Mouse (Mus musculus) midbrain, embryonic 13.5 days (tissue): Measurements from ENCODE around the gene Dcaf8. TPM values are rescaled to one million over a fixed set of nuclear protein-coding genes. Genes with fewer than 3 reads are reported as not detected.

Experiments used
- ATAC-seq: fragments of 200-750 bp; cut with Nextera tagmentation; 2 replicates; pipeline ENCODE4 v1.8.0; 2017; ENCODE audit warnings: mild to moderate bottlenecking, moderate TSS enrichment, moderate library complexity
- H3K27ac ChIP-seq: fragments of 300-500 bp; sonication (generic); 2 replicates; pipeline ENCODE4 v1.5.1; 2015; ENCODE audit warnings: inconsistent platforms, mild to moderate bottlenecking, moderate library complexity
- H3K27me3 ChIP-seq: fragments of 300-500 bp; sonication (generic); 2 replicates; pipeline ENCODE4 v1.6.1; 2015; ENCODE audit warnings: mild to moderate bottlenecking, inconsistent platforms
- H3K36me3 ChIP-seq: fragments of 300-500 bp; sonication (generic); 2 replicates; pipeline ENCODE4 v1.6.1; 2015; ENCODE audit warnings: mild to moderate bottlenecking, inconsistent platforms
- H3K4me1 ChIP-seq: fragments of 300-500 bp; sonication (generic); replicated peaks from 2 replicates; pipeline ENCODE4 v1.6.1; 2015; ENCODE audit warnings: inconsistent platforms
- H3K4me2 ChIP-seq: fragments of 300-500 bp; sonication (generic); replicated peaks from 2 replicates; pipeline ENCODE4 v1.6.1; 2015; ENCODE audit warnings: moderate library complexity, mild to moderate bottlenecking, inconsistent platforms
- H3K4me3 ChIP-seq: fragments of 300-500 bp; sonication (generic); replicated peaks from 2 replicates; pipeline ENCODE4 v1.5.1; 2015; ENCODE audit warnings: mild to moderate bottlenecking, inconsistent platforms
- H3K9ac ChIP-seq: fragments of 300-500 bp; sonication (generic); replicated peaks from 2 replicates; pipeline ENCODE4 v1.6.1; 2015; ENCODE audit warnings: mild to moderate bottlenecking, inconsistent platforms
- H3K9me3 ChIP-seq: fragments of 300-500 bp; sonication (generic); 2 replicates; pipeline ENCODE4 v1.6.1; 2016; ENCODE audit warnings: mild to moderate bottlenecking, inconsistent platforms
- WGBS: fragments of 180-500 bp; shearing (Covaris S2); methylation state at CpG from one replicate; pipeline ENCODE4 v1.1.7; 2015; 5-methylcytosine and 5-hydroxymethylcytosine counted together
- polyA plus RNA-seq: library from polyadenylated mRNA; unstranded; fragments of >200 nt; fragmentation: Nextera tagmentation; extraction: Ambion mirVana; gene quantifications from 2 replicates; pipeline ENCODE4 v1.2.1, GENCODE M21; 2015

Dcaf8 gene
- polyA plus RNA-seq, 1 experiment from 2014 or later = 106 TPM

DNA sequence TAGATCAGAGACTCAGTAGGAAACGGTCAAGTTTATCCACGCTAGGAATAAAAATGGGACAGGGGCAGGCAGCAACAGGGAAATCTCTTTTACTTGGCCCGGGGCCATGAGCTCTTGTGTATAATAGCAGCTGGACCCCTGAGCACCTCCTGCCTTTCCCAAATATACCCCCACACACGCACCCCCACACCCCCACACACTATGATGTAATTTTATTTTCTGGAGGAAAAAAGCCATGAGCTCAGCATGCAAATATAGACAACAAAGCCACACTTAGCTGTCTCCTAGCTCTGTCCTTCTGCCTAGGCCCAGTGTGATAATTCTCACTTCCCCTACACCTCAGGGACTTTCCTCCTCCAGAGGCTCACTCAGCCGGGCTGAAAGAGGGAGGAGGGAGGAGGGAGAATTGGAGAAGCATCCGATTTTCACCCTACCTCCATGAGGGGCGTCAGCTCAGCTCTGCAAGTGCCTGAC lies 59.3 kb downstream of the Dcaf8 start:
- Histone ChIP-seq H3K4me3 (peak overlapping the region; percentile 65), H3K27me3 (no peaks in the 10 kb centered on the region), H3K9me3 (no peaks in the 10 kb centered on the region), H3K36me3 (no peaks in the 10 kb centered on the region), H3K9ac (peak overlapping the region; percentile 90), H3K27ac (peak overlapping the region; percentile 96), H3K4me2 (peak overlapping the region; percentile 93), H3K4me1 (peaks cover 53% of the 10 kb centered on the region)
- 6% methylated on average over 7 of the region's 7 CpGs for WGBS
- ATAC-seq = peak; percentile 2

DNA sequence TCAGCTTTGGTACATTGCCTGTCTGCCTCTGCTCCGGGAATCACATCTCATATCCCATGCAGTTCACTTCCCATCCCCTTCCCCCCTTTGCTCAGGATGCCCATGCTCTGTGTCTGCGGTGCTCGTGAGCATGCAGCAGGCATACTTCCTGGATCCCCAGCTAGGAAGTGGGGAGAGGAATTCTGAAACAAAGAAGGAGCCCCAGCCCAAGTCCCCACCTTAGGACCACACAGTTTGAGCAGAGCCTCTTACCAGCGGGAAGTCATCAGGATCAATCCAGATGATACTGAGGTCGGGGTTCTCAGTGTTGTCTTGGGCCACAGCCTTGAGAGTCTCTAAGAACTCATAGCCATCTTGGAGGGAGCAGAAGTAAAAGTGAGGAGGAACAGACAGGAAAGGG lies 64.9 kb downstream of the Dcaf8 start:
- H3K36me3 ChIP-seq = no peaks in the 10 kb centered on the region
- H3K27ac ChIP-seq = 0 out of 2 replicates have a peak overlapping the region, but pooled peaks have one; percentile 19
- H3K27me3 ChIP-seq = no peaks in the 10 kb centered on the region
- H3K4me1 ChIP-seq = peaks cover 29% of the 10 kb centered on the region
- no peak for ATAC-seq
- WGBS = 56% methylated on average over 5 of the region's 5 CpGs
- no peak overlapping the region for H3K4me3 ChIP-seq
- H3K9me3 ChIP-seq = no peaks in the 10 kb centered on the region
- H3K4me2 ChIP-seq = no peak overlapping the region
- H3K9ac ChIP-seq = 0 out of 2 replicates have a peak overlapping the region, but pooled peaks have one; percentile 4

DNA sequence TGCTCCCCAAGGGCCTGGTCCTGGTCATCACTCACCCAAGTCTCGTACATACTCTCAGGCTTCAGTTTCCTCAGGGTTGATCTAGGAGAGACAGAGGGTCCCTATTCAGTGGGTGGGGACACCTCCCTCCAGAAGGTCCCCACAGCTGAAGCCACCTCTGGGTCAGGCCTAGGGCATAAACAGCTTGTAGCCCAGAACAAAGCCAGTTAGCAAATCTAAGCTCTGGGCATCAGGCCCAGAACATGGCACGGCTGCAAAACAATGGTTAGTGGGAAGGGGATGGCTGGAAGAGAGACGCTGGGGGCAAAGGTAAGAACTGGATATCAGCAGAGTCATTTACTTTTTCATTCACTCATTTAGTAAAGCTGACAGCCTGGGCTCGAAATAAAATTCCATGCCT lies 65.9 kb downstream of the Dcaf8 start:
- peak; percentile 37 for ATAC-seq
- peak overlapping the region; percentile 25 for H3K27ac ChIP-seq

GRCm38 (mm10) chr1:172214748-172215147 lies 66.9 kb downstream of the Dcaf8 start:
- Histone ChIP-seq H3K27me3 (no peaks in the 10 kb centered on the region), H3K9ac (no peak overlapping the region), H3K4me2 (no peak overlapping the region), H3K36me3 (no peaks in the 10 kb centered on the region), H3K27ac (no peak overlapping the region), H3K4me3 (no peak overlapping the region), H3K4me1 (peaks cover 41% of the 10 kb centered on the region), H3K9me3 (no peaks in the 10 kb centered on the region)
- WGBS = 79% methylated on average over 3 of the region's 3 CpGs
- ATAC-seq = no peak

More for the DNA sequence above, 65.9 kb downstream of the Dcaf8 start:
- H3K4me2 ChIP-seq = no peak overlapping the region
- no peaks in the 10 kb centered on the region for H3K27me3 ChIP-seq
- no peak overlapping the region for H3K9ac ChIP-seq
- peaks cover 32% of the 10 kb centered on the region for H3K4me1 ChIP-seq
- 43% methylated on average over 4 of the region's 4 CpGs for WGBS
- H3K9me3 ChIP-seq = no peaks in the 10 kb centered on the region
- H3K4me3 ChIP-seq = no peak overlapping the region
- H3K36me3 ChIP-seq = no peaks in the 10 kb centered on the region

GRCm38 (mm10) chr1:172217148-172217547 lies 69.3 kb downstream of the Dcaf8 start:
- no peaks in the 10 kb centered on the region for H3K27me3 ChIP-seq
- peak; percentile 29 for ATAC-seq
- no peaks in the 10 kb centered on the region for H3K36me3 ChIP-seq
- H3K4me2 ChIP-seq = peak overlapping the region; percentile 25; the same call in 1 of the 2 replicates
- H3K4me3 ChIP-seq = no peak overlapping the region
- 0% methylated on average over 5 of the region's 5 CpGs for WGBS
- H3K4me1 ChIP-seq = peaks cover 65% of the 10 kb centered on the region
- H3K9ac ChIP-seq = 0 out of 2 replicates have a peak overlapping the region, but pooled peaks have one; percentile 33
- peak overlapping the region; percentile 7; the same call in 1 of the 2 replicates for H3K27ac ChIP-seq
- no peaks in the 10 kb centered on the region for H3K9me3 ChIP-seq

DNA sequence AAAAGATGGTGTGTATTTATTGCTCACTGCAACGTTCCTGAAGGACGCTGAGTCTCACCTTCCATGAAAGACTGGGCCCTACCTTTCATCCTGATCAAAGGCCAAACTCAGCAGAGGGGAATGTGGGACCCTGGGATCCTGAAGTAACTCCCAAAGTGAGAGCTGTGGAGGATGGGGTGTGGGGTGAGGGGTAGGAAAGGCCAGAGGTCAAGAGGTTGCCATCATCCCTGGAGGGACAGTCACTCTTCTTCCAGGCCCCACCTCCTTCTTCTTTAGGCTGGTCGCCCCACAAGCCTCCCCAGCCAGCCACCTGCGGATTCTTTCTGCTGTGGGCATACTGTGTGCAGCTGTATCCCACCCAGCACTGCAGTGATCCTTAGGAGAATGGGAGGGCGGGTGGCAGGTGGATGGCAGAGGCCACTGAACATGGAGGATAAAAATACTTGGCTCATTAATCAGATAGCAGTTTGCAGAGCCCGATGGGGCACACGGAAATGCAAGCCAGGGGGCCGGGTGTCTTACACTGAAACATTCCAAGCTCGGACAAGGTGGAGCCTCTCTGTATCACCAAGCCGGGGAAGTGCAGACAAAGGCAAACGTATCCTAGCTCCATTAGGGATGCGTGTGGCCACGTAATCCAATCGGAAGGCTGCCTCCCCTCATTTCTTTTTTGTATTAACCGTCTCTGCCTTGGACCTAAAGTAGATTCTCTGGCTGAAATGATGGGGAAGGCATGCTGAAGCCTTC lies 70.5 kb downstream of the Dcaf8 start:
- no peak overlapping the region for H3K4me2 ChIP-seq
- WGBS = 47% methylated on average over 15 of the region's 15 CpGs
- H3K9me3 ChIP-seq = no peaks in the 10 kb centered on the region
- H3K36me3 ChIP-seq = no peaks in the 10 kb centered on the region
- no peak overlapping the region for H3K27ac ChIP-seq
- H3K4me3 ChIP-seq = no peak overlapping the region
- H3K27me3 ChIP-seq = no peaks in the 10 kb centered on the region
- H3K9ac ChIP-seq = no peak overlapping the region
- ATAC-seq = no peak
- H3K4me1 ChIP-seq = peaks cover 55% of the 10 kb centered on the region

- Histone ChIP-seq H3K9me3 (no peaks in the 10 kb centered on the region), H3K9ac (no peak within 1 kb of the TSS), H3K27me3 (no peaks in the 10 kb centered on the region), H3K27ac (peak within 1 kb of the TSS; percentile 53), H3K4me2 (no peak within 1 kb of the TSS), H3K36me3 (no peaks in the 10 kb centered on the region), H3K4me3 (no peak within 1 kb of the TSS), H3K4me1 (peaks cover 47% of the 10 kb centered on the region)
- ATAC-seq = no peak
- WGBS = 82% methylated on average over 19 of the region's 19 CpGs
Measured at GRCm38 (mm10) chr1:172219451-172220406, 71.8 kb downstream of the Dcaf8 start, which contains the start of gene Casq1. Casq1 (minus strand) TSS chr1:172219868.

DNA sequence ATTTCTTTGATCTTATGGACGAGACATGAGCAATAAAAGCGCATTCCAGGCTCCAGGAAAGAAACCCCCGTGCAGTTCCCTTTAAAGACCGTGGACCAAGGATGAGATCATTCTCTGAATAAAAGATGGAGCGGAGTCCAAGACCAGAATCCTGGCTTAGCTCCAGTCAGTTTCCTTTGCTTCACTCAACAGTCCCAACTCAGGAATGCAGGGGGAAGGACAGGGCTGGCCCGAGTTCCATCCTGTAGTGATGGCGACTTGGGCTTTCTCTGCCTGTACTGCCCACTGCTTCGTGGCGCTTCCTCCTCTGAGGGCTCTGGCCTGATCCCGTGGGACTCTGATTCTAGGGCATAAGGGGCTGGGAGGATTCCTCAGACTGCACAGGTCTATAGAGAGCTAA lies 72.5 kb downstream of the Dcaf8 start:
- no peak overlapping the region for H3K4me2 ChIP-seq
- no peaks in the 10 kb centered on the region for H3K36me3 ChIP-seq
- WGBS = 38% methylated on average over 10 of the region's 10 CpGs
- peak; percentile 41; the same call in 1 of the 2 replicates for ATAC-seq
- no peak overlapping the region for H3K4me3 ChIP-seq
- no peaks in the 10 kb centered on the region for H3K27me3 ChIP-seq
- H3K27ac ChIP-seq = peak overlapping the region; percentile 53; the same call in 1 of the 2 replicates
- peaks cover 47% of the 10 kb centered on the region for H3K4me1 ChIP-seq
- H3K9ac ChIP-seq = no peak overlapping the region
- H3K9me3 ChIP-seq = no peaks in the 10 kb centered on the region

- Histone ChIP-seq H3K27me3 (no peaks in the 10 kb centered on the region), H3K4me3 (no peak overlapping the region), H3K4me1 (peaks cover 47% of the 10 kb centered on the region), H3K4me2 (no peak overlapping the region), H3K27ac (no peak overlapping the region), H3K9me3 (no peaks in the 10 kb centered on the region), H3K36me3 (no peaks in the 10 kb centered on the region), H3K9ac (no peak overlapping the region)
- WGBS = 42% methylated on average over 11 of the region's 11 CpGs
- no peak for ATAC-seq
Measured at GRCm38 (mm10) chr1:172221297-172222063, 73.6 kb downstream of the Dcaf8 start.

GRCm38 (mm10) chr1:172228209-172228608 lies 80.3 kb downstream of the Dcaf8 start:
- H3K9me3 ChIP-seq = no peaks in the 10 kb centered on the region
- H3K9ac ChIP-seq = no peak overlapping the region
- H3K4me1 ChIP-seq = no peaks in the 10 kb centered on the region
- H3K36me3 ChIP-seq = no peaks in the 10 kb centered on the region
- H3K4me2 ChIP-seq = no peak overlapping the region
- no peak overlapping the region for H3K4me3 ChIP-seq
- no peak overlapping the region for H3K27ac ChIP-seq
- 85% methylated on average over 2 of the region's 2 CpGs for WGBS
- ATAC-seq = no peak
- no peaks in the 10 kb centered on the region for H3K27me3 ChIP-seq

DNA sequence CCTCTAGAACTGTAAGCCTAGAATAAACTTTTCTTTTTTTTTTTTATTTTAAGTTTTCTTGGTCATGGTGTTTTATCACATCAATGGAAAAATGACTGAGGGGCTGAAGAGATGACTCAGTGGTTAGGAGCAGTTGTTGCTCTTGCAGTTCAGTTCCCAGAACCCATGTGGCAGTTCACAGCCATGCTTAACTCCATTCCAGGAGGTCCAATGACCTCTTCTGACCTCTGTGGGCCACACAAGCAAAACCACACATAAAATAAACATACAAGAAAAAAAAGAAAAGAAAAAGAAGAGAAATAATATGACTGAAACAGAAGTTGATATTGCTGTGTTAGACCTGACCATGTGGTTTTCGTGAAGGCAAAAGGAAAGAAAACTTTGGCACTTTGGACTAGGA lies 81.3 kb downstream of the Dcaf8 start:
- H3K9me3 ChIP-seq = no peaks in the 10 kb centered on the region
- WGBS = 87% methylated on average over 1 of the region's 1 CpGs
- H3K4me2 ChIP-seq = no peak overlapping the region
- no peak overlapping the region for H3K9ac ChIP-seq
- H3K27ac ChIP-seq = no peak overlapping the region
- ATAC-seq = no peak
- H3K27me3 ChIP-seq = no peaks in the 10 kb centered on the region
- no peaks in the 10 kb centered on the region for H3K4me1 ChIP-seq
- no peak overlapping the region for H3K4me3 ChIP-seq
- H3K36me3 ChIP-seq = no peaks in the 10 kb centered on the region
